Mouse (Mus musculus) C2C12 (cell line): Measurements from ENCODE around the gene Ltb4r1.

Experiments
- CEBPB ChIP-seq: IDR thresholded peaks from one replicate; pipeline ENCODE4 v1.6.1; 2011; ENCODE audit warnings: low read depth, mild to moderate bottlenecking, control low read depth, moderate library complexity
- CTCF ChIP-seq: IDR thresholded peaks from one replicate; pipeline ENCODE4 v1.5.1; 2011; ENCODE audit not compliant: control insufficient read depth, insufficient read depth, insufficient read length
- MAX ChIP-seq: IDR thresholded peaks from one replicate; pipeline ENCODE4 v1.6.1; 2011; ENCODE audit warnings: mild to moderate bottlenecking, control low read depth
- MYOD1 ChIP-seq: IDR thresholded peaks from one replicate; pipeline ENCODE4 v1.6.1; 2011; ENCODE audit warnings: low read depth; ENCODE audit not compliant: control insufficient read depth, insufficient read length
- MYOG ChIP-seq: IDR thresholded peaks from one replicate; pipeline ENCODE4 v1.6.1; 2011; ENCODE audit not compliant: control insufficient read depth, insufficient read length; ENCODE audit errors: extremely low read depth
- USF1 ChIP-seq: IDR thresholded peaks from one replicate; pipeline ENCODE4 v1.6.1; 2011; ENCODE audit warnings: low read depth, mild to moderate bottlenecking, control low read depth, moderate library complexity

DNA sequence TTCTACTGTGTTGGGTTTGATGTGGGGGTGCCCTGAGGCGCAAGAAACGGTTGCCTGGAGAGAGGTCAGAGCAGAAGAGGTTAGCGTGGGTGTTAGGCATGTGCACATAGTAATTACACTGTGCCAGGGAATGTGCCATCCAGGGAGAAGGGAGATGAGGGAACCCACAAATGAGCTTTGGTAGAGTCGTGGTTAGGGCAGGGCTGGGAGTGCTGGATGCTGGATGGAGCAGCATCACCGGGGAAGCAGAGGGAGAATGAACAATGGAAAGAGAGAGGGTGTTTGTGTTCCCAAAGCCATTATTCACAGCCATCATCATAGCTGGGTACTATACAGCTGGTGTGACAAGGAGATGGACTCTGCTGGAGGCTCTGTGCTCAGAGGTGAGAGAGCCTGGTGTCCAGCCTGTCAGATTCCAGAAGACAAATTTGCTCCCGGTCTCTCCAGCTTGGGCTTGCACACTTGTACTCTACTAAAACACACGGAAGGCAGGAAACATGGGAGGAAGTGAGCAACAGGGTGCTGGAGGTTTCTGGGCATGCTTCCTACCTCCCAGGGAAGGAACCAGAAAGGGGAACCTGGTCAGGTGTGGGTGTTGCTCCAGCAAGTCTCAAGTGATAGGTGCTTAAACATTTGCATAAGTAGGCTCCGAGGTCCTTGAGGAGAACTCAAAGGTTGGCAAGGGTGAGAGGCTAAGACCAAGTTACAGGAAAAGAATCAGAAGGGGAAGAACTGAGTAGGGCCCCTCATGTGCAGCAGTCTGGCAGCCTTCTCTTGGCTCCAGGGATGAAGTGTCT lies 37.7 kb upstream of the Ltb4r1 start:
- TF ChIP-seq USF1 (no peak), CTCF (no peak), MYOD1 (no peak), MYOG (no peak), MAX (no peak), CEBPB (no peak)
